In the genomic region with DNA sequence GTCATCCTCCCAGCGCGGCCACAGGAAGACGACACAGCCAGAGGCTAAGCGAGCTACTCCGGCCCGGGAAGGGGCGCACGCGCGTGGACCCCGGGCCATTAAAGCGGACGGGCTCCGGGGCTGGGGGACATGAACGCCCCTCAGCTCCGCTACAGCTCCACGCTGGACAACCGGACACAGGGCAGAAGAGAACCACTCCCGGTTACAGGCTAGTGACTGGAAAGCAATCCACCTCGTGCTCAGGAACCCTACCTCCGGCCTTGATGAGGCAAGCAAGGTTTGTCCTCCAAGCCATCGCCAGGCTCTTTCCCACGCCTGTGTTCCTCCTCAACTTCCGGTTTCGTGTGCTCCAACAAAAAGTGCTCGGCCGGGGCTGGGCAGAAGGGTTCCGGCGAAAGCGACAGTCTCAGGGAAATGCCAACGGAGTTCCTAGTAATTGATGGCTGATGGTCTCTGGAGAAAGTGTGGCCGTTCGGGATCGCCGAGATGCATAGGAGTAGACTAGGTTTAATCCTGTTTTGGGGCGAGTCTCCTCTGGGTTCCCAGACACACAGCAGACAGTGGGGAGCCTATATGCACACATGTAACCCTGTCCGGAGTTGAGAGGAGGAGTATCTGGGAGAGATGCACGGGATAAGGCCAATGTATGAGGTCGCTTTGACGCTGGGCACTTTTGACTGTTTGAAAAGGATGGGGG, we compare ENCODE assay signal across 8 mouse cellular contexts. TPM values are rescaled to one million over a fixed set of nuclear protein-coding genes. Genes with fewer than 3 reads are reported as not detected.
A peak's percentile ranks its signal among the peaks of the same experiment; 100 is the strongest.
DNase-seq lines count a peak whose midpoint lies in the region; ATAC-seq lines count a peak whose summit lies in the region.

Gene Tefm, minus strand, starts transcription at position 351 of the 697 bp plus-strand sequence.

- H3K4me2 ChIP-seq in hindbrain, embryonic 15.5 days: peak within 1 kb of the TSS; percentile 64

- peak within 1 kb of the TSS; percentile 90 for H3K4me3 ChIP-seq in hindbrain, embryonic 15.5 days

- 0% methylated on average over 40 of the region's 40 CpGs for WGBS in hindbrain, embryonic 15.5 days

- H3K27me3 ChIP-seq in hindbrain, embryonic 15.5 days: no peaks in the 10 kb centered on the region

- peaks cover 17% of the 10 kb centered on the region for H3K4me1 ChIP-seq in hindbrain, embryonic 15.5 days (replicated peaks)

- ATAC-seq in hindbrain, embryonic 15.5 days (ENCODE audit: low FRiP score, low read depth): peak; percentile 96

- H3K9me3 ChIP-seq in hindbrain, embryonic 15.5 days: no peaks in the 10 kb centered on the region

- peak within 1 kb of the TSS; percentile 94 for H3K27ac ChIP-seq in hindbrain, embryonic 15.5 days (replicated peaks)

- peak; percentile 77 for DNase-seq in T-cell, adult 2 months (ENCODE audit: low spot score)
- DNase-seq in cerebellum, postnatal 36 days: peak; percentile 86 to 91
- peak; percentile 87 to 88 for DNase-seq in frontal cortex, postnatal 36 days (ENCODE audit: low spot score in 2 of 2)
- DNase-seq in left cerebral cortex, adult 11 months (ENCODE audit: low spot score): peak; percentile 72
- peak; percentile 89 to 90 for DNase-seq in lung, postnatal 4 days
- peak; percentile 83 for DNase-seq in retina, postnatal 7 days (ENCODE audit: low read depth, low spot score)
- DNase-seq in urinary bladder, adult 2 months (ENCODE audit: low spot score): peak; percentile 73

- peaks cover under 1% of the 10 kb centered on the region; the same call in 1 of the 2 replicates for H3K36me3 ChIP-seq in hindbrain, embryonic 15.5 days

- peak within 1 kb of the TSS; percentile 86 for H3K9ac ChIP-seq in hindbrain, embryonic 15.5 days

RNA-seq across cellular contexts. Expression of gene Tefm, which starts in this region (rescaled TPM):
- 19.4 and 24.4 TPM in 2 replicates for polyA plus RNA-seq in hindbrain, embryonic 15.5 days (2015; fragmentation: Nextera tagmentation; extraction: Ambion mirVana)
- polyA plus RNA-seq in urinary bladder, adult 2 months (2012; rRNA removed): 11.4 and 13.6 TPM in 2 replicates

Comparison
In these comparisons a context has a peak if more than half of its experiments do, and no peak if none do; other contexts are left out.
1. Peak in every context shown above with its lines: DNase-seq, ATAC-seq, H3K4me3 ChIP-seq and H3K27ac ChIP-seq.